10 mouse cellular contexts compared by ENCODE assay signal in the genomic region with DNA sequence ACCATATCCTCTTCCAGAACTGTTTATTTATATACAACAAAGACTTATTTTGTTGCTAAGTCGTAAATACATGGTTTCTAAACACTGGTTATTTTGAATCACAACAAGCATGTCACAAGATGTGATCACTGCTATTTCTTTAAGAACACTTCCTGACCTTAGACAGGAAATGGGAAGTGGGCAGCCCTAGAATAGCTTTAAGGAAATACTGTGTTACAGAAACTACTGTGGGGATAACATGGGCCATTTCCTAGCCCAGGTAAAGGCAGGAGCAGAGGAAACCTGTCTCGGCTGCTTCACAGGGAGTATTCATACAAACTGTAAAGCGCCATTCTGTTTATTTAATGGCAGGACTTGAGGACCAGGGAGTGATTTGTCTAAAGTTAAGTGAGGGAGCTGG.
DNase-seq lines count a peak whose midpoint lies in the region; ATAC-seq and TF ChIP-seq lines count a peak whose summit lies in the region.
"Had no signal": no experiment of that assay in that cellular context is flagged by ENCODE, and none has a peak within 500 bp of the region (broad histone marks: within the 10 kb centered on the region; RNA-seq: fewer than 3 reads in every experiment).

No protein-coding gene starts in this region.

- 60% methylated on average over 3 of the region's 3 CpGs for WGBS in heart, embryonic 11.5 days (ENCODE audit: insufficient replicate concordance)
- WGBS in lung, embryonic 16.5 days = 26% methylated on average over 3 of the region's 3 CpGs
- WGBS in lung, adult 2 months = 39% methylated on average over 3 of the region's 3 CpGs
- WGBS in stomach, embryonic 16.5 days = 52% methylated on average over 3 of the region's 3 CpGs

- H3K9ac ChIP-seq in heart, embryonic 11.5 days (ENCODE audit: low read depth, low read length) = no peak overlapping the region
- H3K9ac ChIP-seq in lung, embryonic 16.5 days (ENCODE audit: low read length) = no peak overlapping the region
- H3K9ac ChIP-seq in stomach, embryonic 16.5 days (ENCODE audit: low read length) = no peak overlapping the region
- H3K9ac ChIP-seq: liver, embryonic 15.5 days had no signal

- TF ChIP-seq CTCF in lung, adult 2 months (IDR thresholded peaks at IDR 0.05; ENCODE audit: insufficient read depth, low read length) = no peak

- H3K9me3 ChIP-seq in heart, embryonic 11.5 days (replicated peaks; ENCODE audit: control insufficient read depth, low read length) = no peaks in the 10 kb centered on the region
- no peaks in the 10 kb centered on the region for H3K9me3 ChIP-seq in lung, embryonic 16.5 days (ENCODE audit: control insufficient read depth, low read length)
- no peaks in the 10 kb centered on the region for H3K9me3 ChIP-seq in stomach, embryonic 16.5 days (replicated peaks; ENCODE audit: control insufficient read depth, low read length)
- H3K9me3 ChIP-seq: liver, embryonic 15.5 days had no signal

- H3K27ac ChIP-seq in heart, embryonic 11.5 days (ENCODE audit: low read depth, low read length) = peak overlapping the region; percentile 54
- peak overlapping the region; percentile 82 for H3K27ac ChIP-seq in lung, embryonic 16.5 days (ENCODE audit: low read length)
- H3K27ac ChIP-seq in stomach, embryonic 16.5 days (ENCODE audit: low read length) = peak overlapping the region; percentile 14
- H3K27ac ChIP-seq: liver, embryonic 15.5 days had no signal

- no peaks in the 10 kb centered on the region for H3K27me3 ChIP-seq in heart, embryonic 11.5 days (ENCODE audit: control insufficient read depth, insufficient read depth, low read length)
- H3K27me3 ChIP-seq in lung, embryonic 16.5 days (ENCODE audit: control insufficient read depth, insufficient read depth, low read depth, low read length) = no peaks in the 10 kb centered on the region
- H3K27me3 ChIP-seq in stomach, embryonic 16.5 days (ENCODE audit: control insufficient read depth, insufficient read depth, low read length) = no peaks in the 10 kb centered on the region
- H3K27me3 ChIP-seq: liver, embryonic 15.5 days had no signal

- peaks cover 24% of the 10 kb centered on the region for H3K4me1 ChIP-seq in heart, embryonic 11.5 days (ENCODE audit: control insufficient read depth, insufficient read depth, low read length)
- H3K4me1 ChIP-seq in lung, embryonic 16.5 days (replicated peaks; ENCODE audit: control insufficient read depth, insufficient read depth, low read length) = peaks cover 40% of the 10 kb centered on the region
- H3K4me1 ChIP-seq in lung, adult 2 months (ENCODE audit: control insufficient read depth, insufficient read depth, low read length) = peaks cover 11% of the 10 kb centered on the region
- H3K4me1 ChIP-seq in stomach, embryonic 16.5 days (ENCODE audit: control insufficient read depth, insufficient read depth, low read length) = peaks cover 11% of the 10 kb centered on the region; the same call in 1 of the 2 replicates
- H3K4me1 ChIP-seq: liver, embryonic 15.5 days had no signal

- no peak for ATAC-seq in heart, embryonic 11.5 days (replicated peaks; ENCODE audit: insufficient number of reproducible peaks, low FRiP score, low TSS enrichment)
- ATAC-seq in lung, embryonic 16.5 days (ENCODE audit: low read depth) = peak; percentile 18; the same call in 1 of the 2 replicates
- no peak for ATAC-seq in stomach, embryonic 16.5 days (ENCODE audit: insufficient read depth, low FRiP score)

- DNase-seq in heart, adult 18-20 months = no peak
- no peak for DNase-seq in lung, adult 2 months
- DNase-seq in induced T-regulatory cell, adult 2 months (ENCODE audit: low read depth) = peak; percentile 45
- DNase-seq in T-cell, adult 2 months (ENCODE audit: low spot score) = no peak
- DNase-seq in cerebellum, postnatal 25 days = no peak
- DNase-seq: cerebellum, adult 9-11 months had no signal

- H3K36me3 ChIP-seq in heart, embryonic 11.5 days (ENCODE audit: control insufficient read depth, insufficient read depth, low read length) = no peaks in the 10 kb centered on the region
- H3K36me3 ChIP-seq in lung, embryonic 16.5 days (ENCODE audit: control insufficient read depth, insufficient read depth, low read length) = no peaks in the 10 kb centered on the region
- no peaks in the 10 kb centered on the region for H3K36me3 ChIP-seq in stomach, embryonic 16.5 days (ENCODE audit: control insufficient read depth, insufficient read depth, low read length)
- H3K36me3 ChIP-seq: liver, embryonic 15.5 days had no signal

- H3K4me2 ChIP-seq in heart, embryonic 11.5 days = no peak overlapping the region
- peak overlapping the region; percentile 11; the same call in 1 of the 2 replicates for H3K4me2 ChIP-seq in lung, embryonic 16.5 days (ENCODE audit: low read depth, low read length)
- no peak overlapping the region for H3K4me2 ChIP-seq in stomach, embryonic 16.5 days (ENCODE audit: low read depth, low read length)
- H3K4me2 ChIP-seq: liver, embryonic 15.5 days had no signal

- no peak overlapping the region for H3K4me3 ChIP-seq in heart, embryonic 11.5 days (ENCODE audit: low read depth, low read length)
- H3K4me3 ChIP-seq in lung, embryonic 16.5 days (ENCODE audit: low read length) = no peak overlapping the region
- no peak overlapping the region for H3K4me3 ChIP-seq in lung, adult 2 months (replicated peaks; ENCODE audit: extremely low read depth, low read depth, low read length)
- no peak overlapping the region for H3K4me3 ChIP-seq in stomach, embryonic 16.5 days (replicated peaks; ENCODE audit: low read length)
- H3K4me3 ChIP-seq: liver, embryonic 15.5 days had no signal

- no peak for TF ChIP-seq POLR2A in lung, adult 2 months (IDR thresholded peaks at IDR 0.05; ENCODE audit: borderline replicate concordance, extremely low read depth, low read depth, low read length)

Comparison
In these comparisons a context has a peak if more than half of its experiments do, and no peak if none do; other contexts are left out.
1. H3K27ac ChIP-seq: peak in every context shown above with its lines; median percentile 82 in lung, embryonic 16.5 days; 54 in heart, embryonic 11.5 days; 14 in stomach, embryonic 16.5 days.